Mouse (Mus musculus): ENCODE data around the gene Phf21a. TPM values are rescaled to one million over a fixed set of nuclear protein-coding genes. Genes with fewer than 3 reads are reported as not detected.
"Not testable (repeated sequence)": the region's sequence is repeated elsewhere in the genome, so short reads cannot be mapped to it uniquely, and the experiment has no call there.

The Phf21a gene
- polyA plus RNA-seq, 1 experiment: 52.2 TPM

- Histone ChIP-seq H3K9ac (ENCODE audit: low read depth, poor library complexity, severe bottlenecking) (no peak overlapping the region), H3K4me3 (ENCODE audit: low read depth, low read length) (no peak overlapping the region), H3K27me3 (ENCODE audit: control insufficient read depth, insufficient read depth, low read length, poor library complexity, severe bottlenecking) (no peaks in the 10 kb centered on the region), H3K27ac (ENCODE audit: insufficient read depth, low read length) (no peak overlapping the region), H3K4me1 (ENCODE audit: control insufficient read depth, insufficient read depth, low read length) (peaks cover 4% of the 10 kb centered on the region), H3K9me3 (replicated peaks; ENCODE audit: control insufficient read depth, insufficient read depth, low read length, poor library complexity, severe bottlenecking) (no peaks in the 10 kb centered on the region), H3K36me3 (ENCODE audit: control insufficient read depth, insufficient read depth, low read length, poor library complexity, severe bottlenecking) (no peaks in the 10 kb centered on the region)
- TF ChIP-seq CTCF (IDR thresholded peaks at IDR 0.05; ENCODE audit: low read depth, low read length): no peak
- no peak for TF ChIP-seq POLR2A (IDR thresholded peaks at IDR 0.05; ENCODE audit: insufficient read depth, low read length)
- no peak for TF ChIP-seq EP300 (IDR thresholded peaks at IDR 0.05; ENCODE audit: insufficient read depth, low read depth, low read length)
Measured at GRCm38 (mm10) chr2:92141073-92141472, 48.2 kb downstream of the Phf21a start.

GRCm38 (mm10) chr2:92143932-92144331, 51.0 kb downstream of the Phf21a start:
- Histone ChIP-seq H3K27me3 (ENCODE audit: control insufficient read depth, insufficient read depth, low read length, poor library complexity, severe bottlenecking) (no peaks in the 10 kb centered on the region), H3K9me3 (replicated peaks; ENCODE audit: control insufficient read depth, insufficient read depth, low read length, poor library complexity, severe bottlenecking) (no peaks in the 10 kb centered on the region), H3K36me3 (ENCODE audit: control insufficient read depth, insufficient read depth, low read length, poor library complexity, severe bottlenecking) (no peaks in the 10 kb centered on the region), H3K4me3 (ENCODE audit: low read depth, low read length) (no peak overlapping the region), H3K4me1 (ENCODE audit: control insufficient read depth, insufficient read depth, low read length) (peaks cover 4% of the 10 kb centered on the region), H3K27ac (ENCODE audit: insufficient read depth, low read length) (peak overlapping the region; percentile 68), H3K9ac (ENCODE audit: low read depth, poor library complexity, severe bottlenecking) (no peak overlapping the region)
- TF ChIP-seq EP300 (IDR thresholded peaks at IDR 0.05; ENCODE audit: insufficient read depth, low read depth, low read length) (peak; percentile 98), POLR2A (IDR thresholded peaks at IDR 0.05; ENCODE audit: insufficient read depth, low read length) (no peak)

- not testable (repeated sequence) for H3K27me3 ChIP-seq (ENCODE audit: control insufficient read depth, insufficient read depth, low read length, poor library complexity, severe bottlenecking); H3K4me3 ChIP-seq (ENCODE audit: low read depth, low read length); H3K36me3 ChIP-seq (ENCODE audit: control insufficient read depth, insufficient read depth, low read length, poor library complexity, severe bottlenecking); H3K9me3 ChIP-seq (replicated peaks; ENCODE audit: control insufficient read depth, insufficient read depth, low read length, poor library complexity, severe bottlenecking); H3K27ac ChIP-seq (ENCODE audit: insufficient read depth, low read length); H3K4me1 ChIP-seq (ENCODE audit: control insufficient read depth, insufficient read depth, low read length); H3K9ac ChIP-seq (ENCODE audit: low read depth, poor library complexity, severe bottlenecking)
Measured at GRCm38 (mm10) chr2:92147925-92148750, 55.2 kb downstream of the Phf21a start.

- H3K4me3 ChIP-seq (ENCODE audit: low read depth, low read length): peak overlapping the region; percentile 16; the same call in 1 of the 2 replicates
- no peak overlapping the region for H3K27ac ChIP-seq (ENCODE audit: insufficient read depth, low read length)
- no peaks in the 10 kb centered on the region for H3K27me3 ChIP-seq (ENCODE audit: control insufficient read depth, insufficient read depth, low read length, poor library complexity, severe bottlenecking)
- H3K4me1 ChIP-seq (ENCODE audit: control insufficient read depth, insufficient read depth, low read length): no peaks in the 10 kb centered on the region
- no peaks in the 10 kb centered on the region for H3K36me3 ChIP-seq (ENCODE audit: control insufficient read depth, insufficient read depth, low read length, poor library complexity, severe bottlenecking)
- H3K9ac ChIP-seq (ENCODE audit: low read depth, poor library complexity, severe bottlenecking): no peak overlapping the region
- TF ChIP-seq EP300 (IDR thresholded peaks at IDR 0.05; ENCODE audit: insufficient read depth, low read depth, low read length) (no peak), CTCF (IDR thresholded peaks at IDR 0.05; ENCODE audit: low read depth, low read length) (no peak), POLR2A (IDR thresholded peaks at IDR 0.05; ENCODE audit: insufficient read depth, low read length) (no peak)
- H3K9me3 ChIP-seq (replicated peaks; ENCODE audit: control insufficient read depth, insufficient read depth, low read length, poor library complexity, severe bottlenecking): no peaks in the 10 kb centered on the region
Measured at GRCm38 (mm10) chr2:92164291-92164690, 71.4 kb downstream of the Phf21a start.

- no peaks in the 10 kb centered on the region for H3K27me3 ChIP-seq (ENCODE audit: control insufficient read depth, insufficient read depth, low read length, poor library complexity, severe bottlenecking)
- no peaks in the 10 kb centered on the region for H3K36me3 ChIP-seq (ENCODE audit: control insufficient read depth, insufficient read depth, low read length, poor library complexity, severe bottlenecking)
- H3K27ac ChIP-seq (ENCODE audit: insufficient read depth, low read length): no peak overlapping the region
- H3K9me3 ChIP-seq (replicated peaks; ENCODE audit: control insufficient read depth, insufficient read depth, low read length, poor library complexity, severe bottlenecking): no peaks in the 10 kb centered on the region
- TF ChIP-seq EP300 (IDR thresholded peaks at IDR 0.05; ENCODE audit: insufficient read depth, low read depth, low read length) (no peak), POLR2A (IDR thresholded peaks at IDR 0.05; ENCODE audit: insufficient read depth, low read length) (no peak), CTCF (IDR thresholded peaks at IDR 0.05; ENCODE audit: low read depth, low read length) (no peak)
- no peaks in the 10 kb centered on the region for H3K4me1 ChIP-seq (ENCODE audit: control insufficient read depth, insufficient read depth, low read length)
- H3K9ac ChIP-seq (ENCODE audit: low read depth, poor library complexity, severe bottlenecking): no peak overlapping the region
- H3K4me3 ChIP-seq (ENCODE audit: low read depth, low read length): no peak overlapping the region
Measured at GRCm38 (mm10) chr2:92166950-92167349, 74.0 kb downstream of the Phf21a start.

- TF ChIP-seq EP300 (IDR thresholded peaks at IDR 0.05; ENCODE audit: insufficient read depth, low read depth, low read length) (no peak), POLR2A (IDR thresholded peaks at IDR 0.05; ENCODE audit: insufficient read depth, low read length) (no peak)
- H3K27me3 ChIP-seq (ENCODE audit: control insufficient read depth, insufficient read depth, low read length, poor library complexity, severe bottlenecking): no peaks in the 10 kb centered on the region
- no peaks in the 10 kb centered on the region for H3K36me3 ChIP-seq (ENCODE audit: control insufficient read depth, insufficient read depth, low read length, poor library complexity, severe bottlenecking)
- no peak overlapping the region for H3K27ac ChIP-seq (ENCODE audit: insufficient read depth, low read length)
- H3K4me1 ChIP-seq (ENCODE audit: control insufficient read depth, insufficient read depth, low read length): no peaks in the 10 kb centered on the region
- no peaks in the 10 kb centered on the region for H3K9me3 ChIP-seq (replicated peaks; ENCODE audit: control insufficient read depth, insufficient read depth, low read length, poor library complexity, severe bottlenecking)
- H3K9ac ChIP-seq (ENCODE audit: low read depth, poor library complexity, severe bottlenecking): no peak overlapping the region
- no peak overlapping the region for H3K4me3 ChIP-seq (ENCODE audit: low read depth, low read length)
Measured at GRCm38 (mm10) chr2:92171046-92171643, 78.2 kb downstream of the Phf21a start.
